Mouse (Mus musculus): Measurements from ENCODE around the gene Gdf9. TPM values are rescaled to one million over a fixed set of nuclear protein-coding genes. Genes with fewer than 3 reads are reported as not detected.

Gene Gdf9
- total and polyA plus RNA-seq, 3 experiments: 0.42 to 0.43 TPM; not detected in 1

DNA sequence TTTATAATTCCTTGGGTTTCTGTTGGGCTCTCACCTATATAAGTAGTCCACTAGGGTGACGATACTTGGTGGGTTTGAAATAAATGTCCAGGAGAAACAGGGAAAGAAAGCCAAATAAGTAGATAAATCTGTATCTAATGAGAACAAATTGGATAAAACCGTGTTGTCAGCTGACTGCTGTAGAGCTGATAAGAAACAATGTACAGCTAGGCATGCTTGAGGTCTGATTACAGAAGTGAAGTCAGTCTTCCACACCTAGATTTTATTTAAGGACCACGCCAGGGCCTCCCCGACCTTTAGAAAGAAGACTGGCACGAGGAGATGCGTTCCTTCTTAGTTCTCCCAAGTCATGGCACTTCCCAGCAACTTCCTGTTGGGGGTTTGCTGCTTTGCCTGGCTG, 2.2 kb downstream of the Gdf9 start:
- H3K9ac ChIP-seq (ENCODE audit: control insufficient read depth, low read depth, low read length, poor library complexity, severe bottlenecking): no peak overlapping the region
- H3K79me2 ChIP-seq (ENCODE audit: control insufficient read depth, insufficient read depth, low read length, poor library complexity): peaks cover 14% of the 10 kb centered on the region
- H3K27me3 ChIP-seq (ENCODE audit: control insufficient read depth in 1 of 2, insufficient read depth in 2 of 2, low read length in 2 of 2): no peaks in the 10 kb centered on the region
- peak overlapping the region; percentile 24; the same call in 1 of the 2 replicates for H3K27ac ChIP-seq (ENCODE audit: control insufficient read depth, low read depth, low read length)
- peak; percentile 66 for DNase-seq (ENCODE audit: low read depth, low spot score)
- H3K36me3 ChIP-seq (ENCODE audit: control insufficient read depth in 1 of 2, insufficient read depth in 2 of 2, low read length in 2 of 2): peaks cover 7 to 30% of the 10 kb centered on the region in 2 experiments
- 0 out of 4 replicates have a peak, but pooled peaks of 1 of the 2 experiments have one; percentile 18 for TF ChIP-seq USF2 (IDR thresholded peaks at IDR 0.05; ENCODE audit: borderline replicate concordance in 1 of 2, insufficient read depth in 1 of 2, low read depth in 1 of 2, low read length in 2 of 2)
- TF ChIP-seq MYB (IDR thresholded peaks at IDR 0.05; ENCODE audit: low read depth, low read length): no peak
- peak; percentile 70; the same call in 1 of the 2 replicates for TF ChIP-seq MXI1 (IDR thresholded peaks at IDR 0.05; ENCODE audit: low read depth, low read length)
- TF ChIP-seq CTCF (IDR thresholded peaks at IDR 0.05 in 2 of 3, conservative IDR thresholded peaks at IDR 0.05 in 1 of 3; ENCODE audit: control insufficient read depth in 1 of 3, insufficient read depth in 1 of 3, low read depth in 2 of 3, low read length in 3 of 3, poor library complexity in 1 of 3, severe bottlenecking in 1 of 3): no peak
- peak; percentile 73 for TF ChIP-seq MAX (IDR thresholded peaks at IDR 0.05; ENCODE audit: low read length)
- peak; percentile 88 for TF ChIP-seq TCF12 (IDR thresholded peaks at IDR 0.05; ENCODE audit: low read depth, low read length)
- no peak for TF ChIP-seq CHD2 (IDR thresholded peaks at IDR 0.05; ENCODE audit: low read length)
- peak; percentile 96 for TF ChIP-seq RCOR1 (IDR thresholded peaks at IDR 0.05; ENCODE audit: low read depth, low read length)
- peak; percentile 95 for TF ChIP-seq ETS1 (IDR thresholded peaks at IDR 0.05; ENCODE audit: low read depth, low read length)
- peak; percentile 85 for TF ChIP-seq SIN3A (IDR thresholded peaks at IDR 0.05; ENCODE audit: low read length)
- no peak for TF ChIP-seq E2F4 (IDR thresholded peaks at IDR 0.05; ENCODE audit: borderline replicate concordance, low read depth, low read length)
- TF ChIP-seq NRF1 (IDR thresholded peaks at IDR 0.05; ENCODE audit: insufficient read depth, low read depth, low read length, poor library complexity, severe bottlenecking): 0 out of 2 replicates have a peak, but pooled peaks have one; percentile 25
- no peak; the same call in 1 of the 2 replicates for TF ChIP-seq MAZ (IDR thresholded peaks at IDR 0.05; ENCODE audit: low read depth, low read length)
- peak; percentile 97 for TF ChIP-seq GATA1 (IDR thresholded peaks at IDR 0.05; ENCODE audit: low read depth, low read length)
- TF ChIP-seq TAL1 (IDR thresholded peaks at IDR 0.05; ENCODE audit: low read length): peak; percentile 59
- TF ChIP-seq USF1 (IDR thresholded peaks at IDR 0.05; ENCODE audit: low read depth, low read length): peak; percentile 87
- TF ChIP-seq MEF2A (IDR thresholded peaks at IDR 0.05; ENCODE audit: extremely low read depth, insufficient replicate concordance, low read depth, low read length, poor library complexity, severe bottlenecking): no peak
- TF ChIP-seq MYC (IDR thresholded peaks at IDR 0.05; ENCODE audit: low read depth, low read length): peak; percentile 76
- peak; percentile 43; the same call in 1 of the 2 replicates for TF ChIP-seq MAFK (IDR thresholded peaks at IDR 0.05; ENCODE audit: borderline replicate concordance, low read depth, low read length)
- peak; percentile 93 for TF ChIP-seq BHLHE40 (IDR thresholded peaks at IDR 0.05; ENCODE audit: borderline replicate concordance, low read depth, low read length)
- 0 out of 2 replicates have a peak, but pooled peaks have one; percentile 15 for TF ChIP-seq ZNF384 (IDR thresholded peaks at IDR 0.05; ENCODE audit: low read depth, low read length)
- TF ChIP-seq EP300 (IDR thresholded peaks at IDR 0.05; ENCODE audit: low read depth in 1 of 2, low read length in 2 of 2): peak; percentile 86 to 89
- TF ChIP-seq UBTF (IDR thresholded peaks at IDR 0.05; ENCODE audit: borderline replicate concordance, insufficient read depth, low read depth, low read length): no peak
- no peak overlapping the region for H3K4me3 ChIP-seq (ENCODE audit: control insufficient read depth in 1 of 2, insufficient read depth in 1 of 2, low read depth in 2 of 2, low read length in 2 of 2)
- H3K4me1 ChIP-seq (ENCODE audit: control insufficient read depth in 1 of 2, insufficient read depth in 2 of 2, low read length in 2 of 2): peaks cover 8 to 30% of the 10 kb centered on the region in 2 experiments
- H3K9me3 ChIP-seq (replicated peaks; ENCODE audit: insufficient read depth, low read length): no peaks in the 10 kb centered on the region

Measured in MEL (cell line).